11 mouse cellular contexts compared by ENCODE assay signal in the genomic region with DNA sequence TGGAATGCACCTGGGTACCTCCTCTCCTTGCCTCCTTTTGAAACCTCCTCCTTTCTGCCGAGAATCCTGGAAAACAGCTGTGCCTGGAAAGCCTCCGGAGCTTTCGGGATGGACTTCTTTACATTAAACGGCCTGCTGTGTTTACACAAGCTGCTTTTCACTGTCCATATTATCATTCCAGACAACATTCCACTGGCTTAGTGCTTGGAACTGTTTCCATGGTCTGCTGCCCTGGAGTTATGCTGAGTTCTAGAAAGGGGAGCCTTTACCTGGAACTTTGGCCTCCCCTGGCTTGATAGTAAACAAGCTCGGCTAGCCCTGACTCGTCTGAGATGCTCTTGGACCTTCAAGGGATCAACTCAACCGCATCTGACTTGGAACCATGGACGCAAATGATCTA.
DNase-seq lines count a peak whose midpoint lies in the region; ATAC-seq and TF ChIP-seq lines count a peak whose summit lies in the region.
"Had no signal": no experiment of that assay in that cellular context is flagged by ENCODE, and none has a peak within 500 bp of the region (broad histone marks: within the 10 kb centered on the region; RNA-seq: fewer than 3 reads in every experiment).

No protein-coding gene starts in this region.

- no peak for TF ChIP-seq EP300 in stomach, postnatal 0 days (optimal IDR thresholded peaks at IDR 0.05)

- peak overlapping the region; percentile 33; the same call in 1 of the 2 replicates for H3K27ac ChIP-seq in stomach, embryonic 14.5 days (ENCODE audit: low read length)
- no peak overlapping the region for H3K27ac ChIP-seq in stomach, postnatal 0 days (replicated peaks)
- H3K27ac ChIP-seq in intestine, embryonic 16.5 days (ENCODE audit: low read length), result peak overlapping the region; percentile 71; the same call in 1 of the 2 replicates
- H3K27ac ChIP-seq: hindbrain, embryonic 15.5 days had no signal

- WGBS in stomach, embryonic 14.5 days, result 15% methylated on average over 8 of the region's 8 CpGs
- WGBS in stomach, postnatal 0 days, result 20% methylated on average over 8 of the region's 8 CpGs
- WGBS in intestine, embryonic 16.5 days, result 25% methylated on average over 8 of the region's 8 CpGs

- H3K9ac ChIP-seq in stomach, embryonic 14.5 days (replicated peaks; ENCODE audit: low read depth, low read length), result no peak overlapping the region
- no peak overlapping the region for H3K9ac ChIP-seq in stomach, postnatal 0 days (ENCODE audit: low read length)
- no peak overlapping the region for H3K9ac ChIP-seq in intestine, embryonic 16.5 days (ENCODE audit: low read depth, low read length)
- H3K9ac ChIP-seq: hindbrain, embryonic 15.5 days had no signal

- H3K4me2 ChIP-seq in stomach, embryonic 14.5 days (replicated peaks; ENCODE audit: low read depth, low read length), result no peak overlapping the region
- H3K4me2 ChIP-seq in stomach, postnatal 0 days (replicated peaks; ENCODE audit: low read depth), result no peak overlapping the region
- H3K4me2 ChIP-seq in intestine, embryonic 16.5 days (ENCODE audit: low read depth, low read length), result no peak overlapping the region
- H3K4me2 ChIP-seq: hindbrain, embryonic 15.5 days had no signal

- no peak overlapping the region for H3K4me3 ChIP-seq in stomach, embryonic 14.5 days (ENCODE audit: low read depth, low read length)
- H3K4me3 ChIP-seq in stomach, postnatal 0 days (ENCODE audit: low read depth, low read length), result no peak overlapping the region
- no peak overlapping the region for H3K4me3 ChIP-seq in intestine, embryonic 16.5 days (ENCODE audit: low read length)
- H3K4me3 ChIP-seq: hindbrain, embryonic 15.5 days had no signal

- DNase-seq in stomach, postnatal 0 days (ENCODE audit: low spot score), result no peak
- peak; percentile 64 for DNase-seq in kidney, postnatal 10 days
- no peak for DNase-seq in MN1 (ENCODE audit: low spot score)
- no peak for DNase-seq in urinary bladder, postnatal 36 days (ENCODE audit: low spot score in 2 of 2)
- no peak for DNase-seq in frontal cortex, postnatal 25 days (ENCODE audit: low spot score in 2 of 2)
- DNase-seq: cerebellum, adult 11-12 months; right cerebral cortex, postnatal 14 days; thymus, postnatal 36 days had no signal

- peaks cover 15% of the 10 kb centered on the region; the same call in 1 of the 2 replicates for H3K4me1 ChIP-seq in stomach, embryonic 14.5 days (ENCODE audit: control insufficient read depth, insufficient read depth, low read length)
- H3K4me1 ChIP-seq in stomach, postnatal 0 days (replicated peaks; ENCODE audit: control insufficient read depth, insufficient read depth), result 0 out of 2 replicates have a peak, but pooled peaks cover 4% of the 10 kb centered on the region
- peaks cover 14% of the 10 kb centered on the region; the same call in 1 of the 2 replicates for H3K4me1 ChIP-seq in intestine, embryonic 16.5 days (ENCODE audit: control insufficient read depth, insufficient read depth, low read length)

- ATAC-seq in stomach, embryonic 14.5 days (ENCODE audit: insufficient number of reproducible peaks, insufficient read depth, low FRiP score, low read depth), result peak; percentile 15; the same call in 1 of the 2 replicates
- no peak for ATAC-seq in stomach, postnatal 0 days (ENCODE audit: low FRiP score, low TSS enrichment)
- peak; percentile 60 for ATAC-seq in intestine, embryonic 16.5 days

- H3K36me3 ChIP-seq in stomach, embryonic 14.5 days (ENCODE audit: control insufficient read depth, insufficient read depth, low read length), result no peaks in the 10 kb centered on the region
- H3K36me3 ChIP-seq in stomach, postnatal 0 days (ENCODE audit: control insufficient read depth, insufficient read depth, low read length), result no peaks in the 10 kb centered on the region
- no peaks in the 10 kb centered on the region for H3K36me3 ChIP-seq in intestine, embryonic 16.5 days (ENCODE audit: control insufficient read depth, insufficient read depth, low read length)
- H3K36me3 ChIP-seq: hindbrain, embryonic 15.5 days had no signal

- no peaks in the 10 kb centered on the region for H3K9me3 ChIP-seq in stomach, embryonic 14.5 days (ENCODE audit: control insufficient read depth, low read depth, low read length)
- no peaks in the 10 kb centered on the region for H3K9me3 ChIP-seq in stomach, postnatal 0 days (ENCODE audit: control insufficient read depth, low read length)
- no peaks in the 10 kb centered on the region for H3K9me3 ChIP-seq in intestine, embryonic 16.5 days (ENCODE audit: control insufficient read depth, low read length)
- H3K9me3 ChIP-seq: hindbrain, embryonic 15.5 days had no signal

- no peak for TF ChIP-seq CTCF in stomach, postnatal 0 days (IDR thresholded peaks at IDR 0.05; ENCODE audit: low read depth)

- no peaks in the 10 kb centered on the region for H3K27me3 ChIP-seq in stomach, embryonic 14.5 days (ENCODE audit: control insufficient read depth, insufficient read depth, low read length)
- H3K27me3 ChIP-seq in stomach, postnatal 0 days (ENCODE audit: control insufficient read depth, insufficient read depth, low read length), result no peaks in the 10 kb centered on the region
- no peaks in the 10 kb centered on the region for H3K27me3 ChIP-seq in intestine, embryonic 16.5 days (replicated peaks; ENCODE audit: control insufficient read depth, insufficient read depth, low read length)
- H3K27me3 ChIP-seq: hindbrain, embryonic 15.5 days had no signal
